ENCODE assay signal across 20 mouse cellular contexts in the genomic region with DNA sequence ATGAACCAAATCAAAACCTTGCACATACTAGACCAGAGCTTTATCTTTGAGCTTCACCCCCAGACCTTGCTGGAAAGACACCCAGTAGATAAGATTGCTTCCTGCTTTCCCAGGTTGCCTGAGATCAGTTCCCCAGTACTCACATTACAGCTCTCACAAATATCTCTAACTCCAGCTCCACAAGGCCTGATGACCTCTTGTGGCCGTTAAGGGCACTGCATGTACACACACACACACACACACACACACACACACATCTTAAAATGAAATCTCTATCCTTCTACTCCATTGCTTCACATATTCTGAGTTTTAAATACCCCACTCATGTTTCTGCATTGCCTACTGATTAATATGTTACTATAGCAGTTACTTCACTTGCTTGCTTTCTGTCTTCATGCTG. TPM values are rescaled to one million over a fixed set of nuclear protein-coding genes. Genes with fewer than 3 reads are reported as not detected.
DNase-seq lines count a peak whose midpoint lies in the region; ATAC-seq and TF ChIP-seq lines count a peak whose summit lies in the region.
"Had no signal": no experiment of that assay in that cellular context is flagged by ENCODE, and none has a peak within 500 bp of the region (broad histone marks: within the 10 kb centered on the region; RNA-seq: fewer than 3 reads in every experiment).

No protein-coding gene starts in this region.

- no peak overlapping the region for H3K4me2 ChIP-seq in forebrain, postnatal 0 days (ENCODE audit: low read depth)
- no peak overlapping the region for H3K4me2 ChIP-seq in forebrain, embryonic 11.5 days (ENCODE audit: low read depth, low read length, severe bottlenecking)
- H3K4me2 ChIP-seq: neural tube, embryonic 13.5 days had no signal

- H3K9me3 ChIP-seq in forebrain, postnatal 0 days (ENCODE audit: low read length), result no peaks in the 10 kb centered on the region
- no peaks in the 10 kb centered on the region; the same call in 1 of the 2 replicates for H3K9me3 ChIP-seq in forebrain, embryonic 11.5 days (ENCODE audit: control insufficient read depth, low read length)
- H3K9me3 ChIP-seq: midbrain, embryonic 10.5 days; neural tube, embryonic 13.5 days had no signal

- no peaks in the 10 kb centered on the region for H3K36me3 ChIP-seq in forebrain, postnatal 0 days (ENCODE audit: insufficient read depth)
- no peaks in the 10 kb centered on the region for H3K36me3 ChIP-seq in forebrain, embryonic 11.5 days (ENCODE audit: control insufficient read depth, insufficient read depth, low read length)
- no peaks in the 10 kb centered on the region for H3K36me3 ChIP-seq in kidney, adult 2 months (ENCODE audit: control insufficient read depth, insufficient read depth, low read length)
- H3K36me3 ChIP-seq: midbrain, embryonic 10.5 days; neural tube, embryonic 13.5 days had no signal

- no peak for ATAC-seq in forebrain, postnatal 0 days
- ATAC-seq in forebrain, embryonic 11.5 days (replicated peaks; ENCODE audit: low FRiP score), result no peak
- ATAC-seq: forebrain, embryonic 14.5 days; hindbrain, embryonic 16.5 days had no signal

- no peaks in the 10 kb centered on the region for H3K27me3 ChIP-seq in forebrain, postnatal 0 days (ENCODE audit: insufficient read depth, low read length)
- no peaks in the 10 kb centered on the region for H3K27me3 ChIP-seq in forebrain, embryonic 11.5 days (ENCODE audit: control insufficient read depth, insufficient read depth, low read length)
- no peaks in the 10 kb centered on the region for H3K27me3 ChIP-seq in kidney, adult 2 months (replicated peaks; ENCODE audit: control insufficient read depth, insufficient read depth, low read length)
- H3K27me3 ChIP-seq: neural tube, embryonic 13.5 days had no signal

- H3K27ac ChIP-seq in forebrain, postnatal 0 days (ENCODE audit: low read depth, low read length), result no peak overlapping the region
- no peak overlapping the region for H3K27ac ChIP-seq in forebrain, embryonic 11.5 days (ENCODE audit: low read depth, low read length)
- H3K27ac ChIP-seq in kidney, adult 2 months (ENCODE audit: insufficient read depth, low read depth, low read length), result no peak overlapping the region
- H3K27ac ChIP-seq in bone marrow, adult 2 months (ENCODE audit: control insufficient read depth, insufficient read depth, low read depth, low read length, poor library complexity), result no peak overlapping the region
- H3K27ac ChIP-seq: midbrain, embryonic 10.5 days; neural tube, embryonic 13.5 days had no signal

- WGBS in forebrain, postnatal 0 days, result 84% methylated on average over 1 of the region's 1 CpGs
- WGBS in forebrain, embryonic 11.5 days, result 88% methylated on average over 1 of the region's 1 CpGs
- 88% methylated on average over 1 of the region's 1 CpGs for WGBS in kidney, adult 2 months
- WGBS in bone marrow, adult 2 months, result 93% methylated on average over 1 of the region's 1 CpGs

- no peak overlapping the region for H3K9ac ChIP-seq in forebrain, postnatal 0 days
- H3K9ac ChIP-seq in forebrain, embryonic 11.5 days (ENCODE audit: low read length), result no peak overlapping the region
- H3K9ac ChIP-seq: neural tube, embryonic 13.5 days had no signal

- H3K4me3 ChIP-seq in forebrain, postnatal 0 days (ENCODE audit: low read depth, low read length), result no peak overlapping the region
- H3K4me3 ChIP-seq in forebrain, embryonic 11.5 days (ENCODE audit: low read depth, low read length), result no peak overlapping the region
- no peak overlapping the region for H3K4me3 ChIP-seq in kidney, adult 2 months (ENCODE audit: insufficient read depth, low read depth, low read length)
- H3K4me3 ChIP-seq in bone marrow, adult 2 months (replicated peaks; ENCODE audit: control insufficient read depth, low read depth, low read length), result no peak overlapping the region
- H3K4me3 ChIP-seq: midbrain, embryonic 10.5 days; neural tube, embryonic 13.5 days had no signal

- peak; percentile 50 for TF ChIP-seq CTCF in forebrain, postnatal 0 days (IDR thresholded peaks at IDR 0.05; ENCODE audit: low read depth)
- peak; percentile 30; the same call in 1 of the 2 replicates for TF ChIP-seq CTCF in kidney, adult 2 months (conservative IDR thresholded peaks at IDR 0.05; ENCODE audit: insufficient read depth, insufficient read length, low read depth, low read length)
- TF ChIP-seq CTCF in bone marrow, adult 2 months (IDR thresholded peaks at IDR 0.05; ENCODE audit: control insufficient read depth, insufficient read depth, low read length), result 0 out of 2 replicates have a peak, but pooled peaks have one; percentile 5

- H3K4me1 ChIP-seq in forebrain, postnatal 0 days (ENCODE audit: insufficient read depth), result peaks cover 6% of the 10 kb centered on the region; the same call in 1 of the 2 replicates
- H3K4me1 ChIP-seq in forebrain, embryonic 11.5 days (replicated peaks; ENCODE audit: control insufficient read depth, insufficient read depth, low read length), result no peaks in the 10 kb centered on the region
- no peaks in the 10 kb centered on the region for H3K4me1 ChIP-seq in kidney, adult 2 months (ENCODE audit: control insufficient read depth, insufficient read depth, low read length)
- peaks cover 2% of the 10 kb centered on the region; the same call in 1 of the 2 replicates for H3K4me1 ChIP-seq in bone marrow, adult 2 months (ENCODE audit: control insufficient read depth, insufficient read depth, low read length)
- H3K4me1 ChIP-seq: neural tube, embryonic 13.5 days had no signal

- intact Hi-C loops in left cerebral cortex, postnatal 10 days (cut with DNase I), result no loop called here

- no peak for TF ChIP-seq POLR2A in kidney, adult 2 months (IDR thresholded peaks at IDR 0.05; ENCODE audit: low read depth, low read length)
- no peak for TF ChIP-seq POLR2A in bone marrow, adult 2 months (IDR thresholded peaks at IDR 0.05; ENCODE audit: borderline replicate concordance, control insufficient read depth, low read depth, low read length)

- no peak for DNase-seq in forebrain, postnatal 0 days
- DNase-seq in forebrain, embryonic 11.5 days (ENCODE audit: low spot score), result no peak
- no peak for DNase-seq in kidney, adult 2 months
- no peak for DNase-seq in kidney, postnatal 36 days
- peak; percentile 13 for DNase-seq in 416B (ENCODE audit: low read depth)
- DNase-seq in frontal cortex, adult 2 months (ENCODE audit: extremely low spot score in 1 of 2, low spot score in 1 of 2), result no peak
- no peak for DNase-seq in left cerebral cortex, postnatal 10 days (ENCODE audit: extremely low spot score in 1 of 2, low spot score in 2 of 2)
- DNase-seq: cerebellum, adult 11 months; heart, adult 18-20 months; kidney, adult 9 months; left cerebral cortex, postnatal 4 days; lung, postnatal 10 days; thymus, postnatal 25 days had no signal

RNA-seq across cellular contexts. Expression of a gene that starts 40.1 kb away (rescaled TPM):
- total RNA-seq in forebrain, postnatal 0 days (2014; rRNA removed), result not detected in 2 replicates
- polyA plus RNA-seq in forebrain, postnatal 0 days (2015; fragmentation: Nextera tagmentation; extraction: Ambion mirVana), result not detected in 2 replicates
- polyA plus RNA-seq in forebrain, embryonic 11.5 days (2014; fragmentation: Nextera tagmentation; extraction: Ambion mirVana), result not detected in 2 replicates
- 0.17 and 0.58 TPM in 2 replicates for polyA plus RNA-seq in kidney, adult 2 months (2012; rRNA removed)
- polyA plus RNA-seq in bone marrow, adult 2 months (2011; ENCODE audit: insufficient read depth, insufficient read length, low replicate concordance, missing spikeins), result not detected in 2 replicates
- not detected in 2 replicates for polyA plus RNA-seq in frontal cortex, adult 2 months (2012; rRNA removed)
- total RNA-seq in left cerebral cortex, postnatal 10 days (2021), result not detected
- total RNA-seq: gastrocnemius, adult 18-20 months; left cerebral cortex, postnatal 4 days; liver, adult 2 months had no signal
- polyA plus RNA-seq: forebrain, embryonic 14.5 days; hindbrain, embryonic 16.5 days; liver, adult 2 months; midbrain, embryonic 10.5 days; neural tube, embryonic 13.5 days had no signal

RNA-seq across cellular contexts. Expression of a gene that starts 41.6 kb away (rescaled TPM):
- total RNA-seq in forebrain, postnatal 0 days (2014; rRNA removed), result 1.4 and 2.1 TPM in 2 replicates
- 1.1 and 1.3 TPM in 2 replicates for polyA plus RNA-seq in forebrain, postnatal 0 days (2015; fragmentation: Nextera tagmentation; extraction: Ambion mirVana)
- polyA plus RNA-seq in forebrain, embryonic 11.5 days (2014; fragmentation: Nextera tagmentation; extraction: Ambion mirVana), result 0.31 and 0.33 TPM in 2 replicates
- 0.34 and 0.37 TPM in 2 replicates for polyA plus RNA-seq in kidney, adult 2 months (2012; rRNA removed)
- not detected in 2 replicates for polyA plus RNA-seq in bone marrow, adult 2 months (2011; ENCODE audit: insufficient read depth, insufficient read length, low replicate concordance, missing spikeins)
- 1.7 and 2.1 TPM in 2 replicates for polyA plus RNA-seq in frontal cortex, adult 2 months (2012; rRNA removed)
- 1 to 10 TPM; 2.0 to 2.2 TPM for total RNA-seq in left cerebral cortex, postnatal 10 days (2021)
- total RNA-seq: gastrocnemius, adult 18-20 months; liver, adult 2 months had no signal
- polyA plus RNA-seq: liver, adult 2 months had no signal
